Mouse (Mus musculus): Measurements from ENCODE around the gene D630045J12Rik.

The D630045J12Rik gene

GRCm38 (mm10) chr6:38242295-38242830 is 11.4 kb downstream of the D630045J12Rik start:
- WGBS, result 49% methylated on average over 8 of the region's 8 CpGs

GRCm38 (mm10) chr6:38241508-38241907 is 12.3 kb downstream of the D630045J12Rik start:
- 62% methylated on average over 4 of the region's 4 CpGs for WGBS

GRCm38 (mm10) chr6:38240618-38241017 is 13.2 kb downstream of the D630045J12Rik start:
- WGBS, result 38% methylated on average over 5 of the region's 5 CpGs

- WGBS, result 61% methylated on average over 4 of the region's 4 CpGs
These were observed 15.4 kb downstream of the D630045J12Rik start for GRCm38 (mm10) chr6:38238382-38238781.

- 74% methylated on average over 7 of the region's 7 CpGs for WGBS
These were observed 17.7 kb downstream of the D630045J12Rik start for GRCm38 (mm10) chr6:38235991-38236658.

- 93% methylated on average over 3 of the region's 3 CpGs for WGBS
These were observed 20.0 kb downstream of the D630045J12Rik start for GRCm38 (mm10) chr6:38233803-38234202.

- WGBS, result 71% methylated on average over 3 of the region's 3 CpGs
These were observed 20.9 kb downstream of the D630045J12Rik start for GRCm38 (mm10) chr6:38232917-38233316.

- WGBS, result 66% methylated on average over 4 of the region's 4 CpGs
These were observed 21.8 kb downstream of the D630045J12Rik start for GRCm38 (mm10) chr6:38231994-38232393.

- WGBS, result 57% methylated on average over 1 of the region's 1 CpGs
These were observed 29.7 kb downstream of the D630045J12Rik start for GRCm38 (mm10) chr6:38224079-38224478.

GRCm38 (mm10) chr6:38219261-38219660 is 34.5 kb downstream of the D630045J12Rik start:
- 74% methylated on average over 2 of the region's 2 CpGs for WGBS

GRCm38 (mm10) chr6:38215448-38216110 is 38.2 kb downstream of the D630045J12Rik start:
- WGBS, result 47% methylated on average over 14 of the region's 14 CpGs

- 84% methylated on average over 2 of the region's 2 CpGs for WGBS
These were observed 46.2 kb downstream of the D630045J12Rik start for GRCm38 (mm10) chr6:38207621-38208020.

- 28% methylated on average over 8 of the region's 8 CpGs for WGBS
These were observed 46.8 kb downstream of the D630045J12Rik start for GRCm38 (mm10) chr6:38206941-38207531.

- WGBS, result 85% methylated on average over 6 of the region's 6 CpGs
These were observed 48.4 kb downstream of the D630045J12Rik start for GRCm38 (mm10) chr6:38205375-38205774.

GRCm38 (mm10) chr6:38203820-38204219 is 50.0 kb downstream of the D630045J12Rik start:
- 86% methylated on average over 4 of the region's 4 CpGs for WGBS

- 76% methylated on average over 12 of the region's 12 CpGs for WGBS
These were observed 51.0 kb downstream of the D630045J12Rik start for GRCm38 (mm10) chr6:38202816-38203215.

GRCm38 (mm10) chr6:38201495-38201894 is 52.3 kb downstream of the D630045J12Rik start:
- WGBS, result 59% methylated on average over 5 of the region's 5 CpGs

- 64% methylated on average over 6 of the region's 6 CpGs for WGBS
These were observed 54.2 kb downstream of the D630045J12Rik start for GRCm38 (mm10) chr6:38199599-38199998.

- 82% methylated on average over 1 of the region's 1 CpGs for WGBS
These were observed 55.1 kb downstream of the D630045J12Rik start for GRCm38 (mm10) chr6:38198727-38199126.

GRCm38 (mm10) chr6:38196266-38197189 is 57.3 kb downstream of the D630045J12Rik start:
- 62% methylated on average over 24 of the region's 24 CpGs for WGBS

- 81% methylated on average over 10 of the region's 10 CpGs for WGBS
These were observed 58.5 kb downstream of the D630045J12Rik start for GRCm38 (mm10) chr6:38195306-38195705.

Measured in cerebral cortex, adult 2 months (tissue).